Mouse (Mus musculus) left cerebral cortex, adult 11 months (tissue): ENCODE measurements around the gene Tas2r108.

ENCODE experiments used
- DNase-seq: peaks from one replicate; pipeline ENCODE4 v3.0.0; 2022; ENCODE audit warnings: low spot score

Gene Tas2r108

DNA sequence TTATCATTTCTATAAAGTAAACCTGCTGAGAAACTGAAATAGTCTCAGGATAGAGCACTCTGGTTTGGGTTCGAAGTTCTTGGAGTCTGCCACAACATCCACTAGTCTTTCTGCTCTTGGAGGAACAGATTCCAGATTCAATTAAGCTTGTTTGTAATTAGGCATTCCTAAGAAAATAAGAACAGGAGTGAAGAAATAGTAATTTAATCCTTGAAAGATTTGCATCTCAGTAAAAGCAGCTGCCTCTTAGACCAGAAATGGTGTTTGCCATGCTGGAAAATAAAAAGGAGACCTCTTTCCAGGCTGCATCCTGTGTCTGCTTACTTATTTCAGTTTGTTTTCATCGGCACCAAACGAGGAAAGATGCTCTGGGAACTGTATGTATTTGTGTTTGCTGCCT is at the start of gene Tas2r108:
Gene Tas2r108, plus strand, starts transcription at position 301 of the 400 bp plus-strand sequence.
- DNase-seq: no peak

DNA sequence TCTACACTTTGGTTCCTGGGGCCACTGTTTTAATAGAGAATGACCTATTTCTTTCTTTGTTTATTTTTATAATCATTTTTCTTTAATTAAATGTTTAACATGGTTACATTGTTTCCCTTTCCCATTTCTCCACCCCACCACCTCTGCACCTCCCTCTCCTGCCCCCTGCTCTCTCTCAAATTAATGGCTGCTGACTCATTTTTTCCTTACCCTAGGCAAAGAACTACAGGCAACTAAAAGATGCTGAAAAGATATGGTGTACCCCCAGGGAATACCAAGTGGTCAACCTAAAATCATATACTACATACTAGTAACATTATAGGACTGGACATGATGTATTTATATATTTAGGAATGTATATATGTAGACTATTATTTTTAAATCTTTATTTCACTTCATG is 44.7 kb upstream of the Tas2r108 start:
- no peak for DNase-seq

DNA sequence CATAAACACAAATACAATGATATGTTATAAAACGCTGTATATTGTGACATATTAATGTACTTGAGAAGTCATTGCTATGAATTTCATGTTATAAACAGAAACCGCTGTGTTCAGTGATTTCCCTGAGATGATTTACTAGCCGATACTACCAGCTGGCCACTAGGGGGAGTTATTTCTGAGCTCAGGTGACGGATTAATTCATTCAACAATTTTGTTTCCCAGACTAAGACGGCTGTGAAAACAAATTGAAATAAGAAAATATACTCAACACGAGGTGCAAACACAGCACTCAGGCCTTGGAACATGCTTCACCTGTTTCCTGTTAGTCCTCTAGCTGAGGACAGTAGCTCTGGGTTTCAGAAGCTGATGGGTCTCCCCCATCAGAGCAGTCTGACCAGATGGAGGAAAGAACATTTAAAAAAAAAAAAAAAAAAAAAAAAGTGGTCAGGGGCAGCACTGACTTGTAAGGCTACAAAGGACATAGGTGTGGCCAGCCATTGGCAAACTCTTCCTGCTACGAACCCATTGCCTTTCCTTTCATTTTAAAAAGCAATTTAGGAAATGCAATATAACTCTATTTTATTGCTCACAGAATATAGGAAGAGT is 38.8 kb upstream of the Tas2r108 start:
- no peak for DNase-seq

DNA sequence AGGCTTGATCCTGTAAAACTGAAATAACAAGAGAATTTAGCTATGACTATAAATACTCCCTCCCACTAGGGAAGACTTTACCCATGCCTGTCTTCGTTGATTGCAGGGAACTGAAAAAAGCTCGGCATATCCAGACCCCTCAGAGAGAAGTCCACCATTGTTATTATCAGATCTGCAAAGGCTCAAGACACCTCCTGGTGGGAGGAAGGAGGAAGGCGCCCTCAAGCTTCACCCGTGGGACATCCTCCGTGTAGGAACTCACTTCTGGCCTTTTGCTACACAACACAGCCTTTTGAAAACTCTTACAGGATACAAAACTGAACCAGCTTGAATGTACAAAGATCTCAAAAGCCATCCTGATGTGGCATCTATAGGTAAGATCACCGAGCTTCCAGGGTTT is 27.6 kb upstream of the Tas2r108 start:
- no peak for DNase-seq

DNA sequence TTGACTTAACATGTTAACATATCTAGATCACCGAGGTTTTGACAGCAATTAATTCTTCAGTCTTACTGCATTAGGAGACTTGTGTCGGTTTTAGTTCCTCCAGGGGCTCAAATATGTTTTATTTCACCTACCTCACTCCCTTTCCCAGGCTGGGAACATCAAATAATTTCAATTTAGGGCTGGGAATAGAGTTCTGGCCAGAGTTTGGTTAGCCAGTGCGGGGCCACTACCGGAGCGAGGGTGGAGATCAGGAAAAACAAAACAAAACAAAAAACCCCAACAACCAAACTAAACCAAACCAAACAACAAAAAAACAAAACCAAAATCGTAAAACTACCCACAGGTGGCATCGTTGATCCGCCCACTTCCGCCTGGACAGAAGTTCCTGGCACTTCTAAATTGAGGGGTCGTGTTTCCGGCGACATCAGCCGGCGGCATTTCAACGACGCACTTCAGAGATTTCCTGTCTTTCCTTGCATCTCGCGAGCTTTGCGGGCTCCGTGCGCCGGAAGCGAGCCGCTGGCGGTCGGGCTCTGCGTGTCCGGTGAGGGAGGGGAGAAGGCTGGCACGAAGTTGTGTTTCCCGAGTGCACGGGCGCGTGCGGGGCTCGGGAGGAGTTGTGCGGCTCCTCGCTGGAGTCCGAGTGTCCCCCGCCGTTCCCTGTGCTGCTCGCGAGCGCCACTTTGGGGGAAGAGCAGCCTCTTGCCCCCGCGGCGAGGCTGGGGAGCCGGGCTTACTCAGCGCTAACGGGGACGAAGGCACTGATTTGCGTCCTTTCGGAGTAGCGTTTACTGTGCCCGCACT is 22.2 kb upstream of the Tas2r108 start, which contains the start of gene Ssbp1:
Gene Ssbp1, plus strand, starts transcription at position 437 of the 804 bp plus-strand sequence.
- DNase-seq: peak; percentile 86

DNA sequence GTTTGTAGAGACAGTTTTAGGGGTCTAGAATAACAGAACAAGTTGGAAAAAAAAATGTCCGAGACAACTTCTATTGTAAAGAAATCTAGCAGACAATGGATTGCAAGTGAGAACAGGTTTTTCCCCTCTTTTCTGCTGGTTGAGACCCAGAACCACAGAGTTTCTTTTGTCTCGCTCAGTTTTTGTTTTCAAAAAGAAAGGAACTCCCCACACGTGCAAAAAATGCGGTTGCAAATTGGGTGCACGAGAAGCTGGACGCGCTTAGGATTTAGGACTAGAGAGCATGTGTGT is 21.7 kb upstream of the Tas2r108 start:
- no peak for DNase-seq

DNA sequence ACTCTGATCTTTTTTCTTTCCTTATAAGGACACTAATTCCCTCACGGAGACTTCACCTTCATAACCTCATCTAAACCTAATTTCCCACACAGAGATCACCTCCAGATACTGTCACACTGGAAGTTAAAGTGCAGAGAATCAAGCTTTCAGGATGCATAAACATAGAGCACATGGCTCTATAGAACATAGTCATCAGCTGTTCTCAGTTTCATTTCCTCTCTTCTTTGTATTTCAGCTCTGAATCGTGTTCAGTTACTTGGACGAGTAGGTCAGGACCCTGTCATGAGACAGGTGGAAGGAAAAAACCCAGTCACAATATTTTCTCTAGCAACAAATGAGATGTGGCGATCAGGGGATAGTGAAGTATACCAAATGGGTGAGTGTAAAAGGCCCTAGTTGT is 17.2 kb upstream of the Tas2r108 start:
- DNase-seq: no peak

DNA sequence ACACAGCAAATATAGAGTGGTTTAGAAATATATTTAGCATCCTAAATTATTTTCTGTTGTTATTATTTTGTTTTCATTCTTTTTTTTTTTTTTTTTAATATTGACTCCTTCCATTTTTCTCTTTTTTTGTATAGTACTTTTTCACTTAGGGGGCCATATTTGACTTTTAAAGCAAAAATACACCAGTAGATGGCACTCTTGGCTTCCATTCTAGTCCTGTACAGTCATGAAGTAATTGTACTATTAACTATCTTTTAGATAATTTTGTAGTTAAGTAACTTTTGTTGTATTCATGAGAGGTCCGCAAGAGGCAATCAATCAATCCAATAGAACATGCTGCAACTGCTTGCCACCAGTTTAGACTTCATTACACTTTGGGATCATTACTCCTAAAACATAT is 13.6 kb upstream of the Tas2r108 start:
- DNase-seq: no peak

DNA sequence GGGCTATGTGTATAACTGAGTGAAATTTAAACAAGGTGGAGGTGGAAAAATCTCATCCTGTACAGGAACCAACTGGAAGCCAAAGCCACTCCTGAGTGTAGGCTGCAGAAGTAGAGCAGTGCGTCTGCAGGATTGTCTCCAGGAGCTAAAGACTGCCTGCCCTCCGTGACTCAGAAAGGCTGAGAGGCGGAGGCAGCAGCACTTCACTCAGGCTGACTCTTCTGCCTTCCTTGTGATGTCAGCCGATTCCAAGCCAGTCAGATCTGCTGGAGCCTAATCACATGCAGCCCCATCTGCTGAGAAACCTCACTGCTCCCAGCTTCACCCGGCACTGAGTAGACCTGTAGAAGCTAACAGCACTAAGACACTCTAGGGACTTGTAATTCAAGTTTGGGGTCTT is 11.0 kb upstream of the Tas2r108 start:
- DNase-seq: no peak

DNA sequence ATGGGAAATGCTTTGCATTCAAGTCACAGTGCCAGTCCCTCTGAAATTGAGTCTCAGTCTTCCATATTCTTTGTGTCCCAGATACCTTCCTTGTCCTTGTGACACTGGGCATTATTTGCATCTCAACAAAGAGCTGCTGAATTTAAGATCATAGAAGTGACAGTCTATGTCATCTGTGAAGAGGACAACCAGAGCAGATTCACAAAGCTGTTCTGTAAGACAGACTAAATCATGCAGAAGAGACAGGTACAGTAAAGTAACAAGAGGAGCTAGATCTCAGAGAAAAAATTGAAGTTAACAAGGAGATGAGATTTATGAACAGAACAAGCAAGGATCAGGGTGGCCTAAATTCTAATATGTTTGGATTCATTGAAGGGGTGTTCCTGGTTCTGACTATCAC is 2.4 kb upstream of the Tas2r108 start, which contains the start of gene Tas2r137:
Gene Tas2r137, plus strand, starts transcription at position 301 of the 400 bp plus-strand sequence.
- no peak for DNase-seq

DNA sequence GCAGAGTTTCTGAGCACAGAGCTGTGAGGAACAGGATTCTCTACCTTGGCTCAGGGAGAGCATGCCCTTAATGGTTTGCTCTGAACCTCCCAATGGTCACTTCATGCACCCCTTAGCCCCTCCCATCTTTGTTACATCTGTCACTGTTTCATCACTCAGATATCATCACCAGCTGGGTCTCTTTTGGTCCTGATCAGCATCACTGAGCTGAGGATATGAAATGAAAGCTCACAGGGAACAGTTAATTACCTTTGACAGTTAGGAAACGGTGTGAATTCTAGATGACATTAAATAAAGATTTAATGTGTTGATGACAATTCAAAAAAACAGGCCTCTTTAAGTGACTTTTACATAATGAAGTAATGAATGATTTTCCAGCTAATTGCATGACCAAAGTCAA is 26.1 kb downstream of the Tas2r108 start, which contains the start of gene Prss37:
Gene Prss37, minus strand, starts transcription at position 101 of the 400 bp plus-strand sequence.
- no peak for DNase-seq
